Mouse (Mus musculus) G1E (cell line): ENCODE measurements around the gene Trib3. TPM values are rescaled to one million over a fixed set of nuclear protein-coding genes. Genes with fewer than 3 reads are reported as not detected.
A peak's percentile ranks its signal among the peaks of the same experiment; 100 is the strongest.

Experiments used
- ATAC-seq: 2 replicates; pipeline ENCODE4 v1.8.0; 2016; ENCODE audit warnings: mild to moderate bottlenecking; ENCODE audit not compliant: insufficient number of reproducible peaks, poor library complexity, low FRiP score, severe bottlenecking; ENCODE audit errors: extremely low read depth
- DNase-seq: peaks from one replicate; pipeline ENCODE4 v3.0.0; 2012; ENCODE audit warnings: low spot score
- H3K27me3 ChIP-seq: 2 replicates; pipeline ENCODE4 v1.6.1; 2012; ENCODE audit warnings: mild to moderate bottlenecking, low read length, inconsistent platforms; ENCODE audit not compliant: insufficient read depth
- H3K36me3 ChIP-seq: replicated peaks from 2 replicates; pipeline ENCODE3; 2012; ENCODE audit warnings: mild to moderate bottlenecking, inconsistent platforms
- H3K4me1 ChIP-seq: 2 replicates; pipeline ENCODE4 v1.6.1; 2012; ENCODE audit warnings: low read depth, low read length, inconsistent platforms, mixed read lengths; ENCODE audit not compliant: insufficient read depth
- H3K4me3 ChIP-seq: 2 replicates; pipeline ENCODE4 v1.5.1; 2012; ENCODE audit warnings: low read depth, mild to moderate bottlenecking, inconsistent platforms, low read length, moderate library complexity, mixed read lengths
- H3K9me3 ChIP-seq: replicated peaks from 2 replicates; pipeline ENCODE4 v1.6.1; 2012; ENCODE audit warnings: inconsistent platforms
- CTCF ChIP-seq: IDR thresholded peaks from 2 replicates; pipeline ENCODE4 v1.5.1; 2012; ENCODE audit warnings: low read depth, low read length, inconsistent platforms, mixed read lengths
- GATA1 ChIP-seq: IDR thresholded peaks from 2 replicates; pipeline ENCODE4 v1.6.1; 2012; ENCODE audit warnings: borderline replicate concordance, low read length, inconsistent platforms, mixed read lengths
- GATA2 ChIP-seq: IDR thresholded peaks from 2 replicates; pipeline ENCODE4 v1.6.1; 2012; ENCODE audit warnings: low read depth, low read length, inconsistent platforms, borderline replicate concordance
- POLR2AphosphoS5 ChIP-seq: IDR thresholded peaks from 2 replicates; pipeline ENCODE4 v1.6.1; 2012; ENCODE audit warnings: low read depth, low read length, inconsistent platforms; ENCODE audit not compliant: insufficient replicate concordance
- TAL1 ChIP-seq: conservative IDR thresholded peaks from 2 replicates; pipeline ENCODE4 v1.6.1; 2012; ENCODE audit warnings: low read depth, low read length, inconsistent platforms, mixed read lengths
- polyA plus RNA-seq: library from polyadenylated mRNA; stranded (reverse); fragments of >175 nt; gene quantifications from 2 replicates; pipeline ENCODE4 v1.2.3, GENCODE M21; 2012
- total RNA-seq, 2 experiments: library from RNA; stranded (forward) in 1 of 2; stranded (reverse) in 1 of 2; fragments of 200-1000 nt in 1 of 2; fragments of >200 nt in 1 of 2; fragmentation: Nextera tagmentation in 1 of 2; gene quantifications; 2 replicates each; pipeline ENCODE4 v1.2.3; 2014 to 2017

Gene Trib3
- total RNA-seq (2014; fragmentation: Nextera tagmentation) (24.5 and 25.0 TPM in 2 replicates), total RNA-seq (2017) (1.9 and 2.1 TPM in 2 replicates), polyA plus RNA-seq (17.8 and 24.9 TPM in 2 replicates)

DNA sequence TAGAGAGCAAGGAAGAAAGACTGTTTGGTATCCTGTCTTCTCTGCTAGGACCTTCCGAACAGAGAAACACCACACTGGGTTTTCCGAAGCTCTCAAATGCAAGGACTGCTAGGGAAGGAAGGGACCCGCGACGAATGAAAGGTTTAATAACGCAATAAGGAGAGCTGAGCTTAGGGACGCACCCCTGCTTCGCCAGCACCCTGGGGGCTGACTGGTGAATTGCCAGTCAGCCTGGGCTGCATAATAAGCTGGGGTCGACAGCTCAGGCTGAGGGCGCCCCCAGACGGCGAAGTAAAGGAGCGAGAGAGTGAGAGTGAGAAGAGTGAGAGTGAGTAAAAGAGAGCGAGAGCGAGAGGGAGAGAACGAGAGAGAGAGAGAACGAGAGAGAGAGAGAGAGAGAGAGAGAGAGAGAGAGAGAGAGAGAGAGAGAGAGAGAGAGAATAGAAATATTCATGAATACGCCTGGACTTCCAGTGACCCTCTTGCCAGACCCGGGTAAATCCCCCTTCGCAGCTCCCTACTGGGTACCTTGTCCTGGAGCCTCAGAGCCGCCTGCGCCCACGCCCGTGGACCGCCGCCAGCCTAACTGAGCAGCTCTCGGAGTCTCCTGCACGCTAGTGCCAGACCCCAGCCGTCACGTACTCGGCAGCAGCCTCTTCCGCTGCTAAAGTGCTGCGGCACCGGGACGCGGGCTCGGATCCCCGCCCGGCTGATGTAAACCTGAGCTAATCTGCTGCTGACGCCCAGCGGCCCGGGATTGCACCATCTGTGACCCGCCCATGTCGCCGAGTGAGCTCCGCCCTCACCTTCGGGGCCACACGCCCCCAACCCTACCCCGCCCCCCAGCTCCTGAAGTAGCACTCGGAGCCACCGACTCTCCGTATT lies at the start of gene Trib3:
Gene Trib3, minus strand, starts transcription at position 704 of the 885 bp plus-strand sequence.
- peaks cover 36% of the 10 kb centered on the region for H3K36me3 ChIP-seq
- peak within 1 kb of the TSS; percentile 82 for H3K4me3 ChIP-seq
- no peaks in the 10 kb centered on the region for H3K9me3 ChIP-seq
- H3K4me1 ChIP-seq, result peaks cover 67% of the 10 kb centered on the region
- DNase-seq, result peak; percentile 83
- TF ChIP-seq CTCF, result peak; percentile 14; the same call in 1 of the 2 replicates
- TF ChIP-seq TAL1, result no peak
- no peaks in the 10 kb centered on the region for H3K27me3 ChIP-seq
- ATAC-seq, result peak; percentile 52

GRCm38 (mm10) chr2:152393225-152394017 lies 49.6 kb upstream of the Trib3 start:
- TF ChIP-seq GATA1 (no peak), CTCF (no peak), GATA2 (no peak), POLR2AphosphoS5 (no peak), TAL1 (no peak)
- H3K4me3 ChIP-seq, result no peak overlapping the region; the same call in 1 of the 2 replicates
- no peak for ATAC-seq
- peaks cover 22% of the 10 kb centered on the region for H3K27me3 ChIP-seq
- H3K36me3 ChIP-seq, result peaks cover 22% of the 10 kb centered on the region
- DNase-seq, result no peak
- H3K4me1 ChIP-seq, result peaks cover 34% of the 10 kb centered on the region
- peaks cover 20% of the 10 kb centered on the region for H3K9me3 ChIP-seq

GRCm38 (mm10) chr2:152392786-152393185 lies 49.0 kb upstream of the Trib3 start:
- DNase-seq, result peak; percentile 54
- Histone ChIP-seq H3K27me3 (peaks cover 22% of the 10 kb centered on the region), H3K4me1 (peaks cover 32% of the 10 kb centered on the region), H3K36me3 (peaks cover 22% of the 10 kb centered on the region), H3K4me3 (no peak overlapping the region), H3K9me3 (peaks cover 16% of the 10 kb centered on the region)
- no peak for ATAC-seq
- TF ChIP-seq GATA1, result no peak
- TF ChIP-seq GATA2, result no peak
- TF ChIP-seq CTCF, result peak; percentile 24; the same call in 1 of the 2 replicates

- Histone ChIP-seq H3K4me3 (no peak overlapping the region), H3K27me3 (peaks cover 17% of the 10 kb centered on the region; the same call in 1 of the 2 replicates), H3K9me3 (peaks cover 4% of the 10 kb centered on the region; the same call in 1 of the 2 replicates), H3K4me1 (peaks cover 6% of the 10 kb centered on the region), H3K36me3 (no peaks in the 10 kb centered on the region)
- TF ChIP-seq TAL1, result no peak
- no peak for TF ChIP-seq CTCF
- no peak for TF ChIP-seq GATA1
- no peak for TF ChIP-seq GATA2
- no peak for TF ChIP-seq POLR2AphosphoS5
- DNase-seq, result no peak
- no peak for ATAC-seq
Observed at GRCm38 (mm10) chr2:152384191-152384590, 40.4 kb upstream of the Trib3 start.

DNA sequence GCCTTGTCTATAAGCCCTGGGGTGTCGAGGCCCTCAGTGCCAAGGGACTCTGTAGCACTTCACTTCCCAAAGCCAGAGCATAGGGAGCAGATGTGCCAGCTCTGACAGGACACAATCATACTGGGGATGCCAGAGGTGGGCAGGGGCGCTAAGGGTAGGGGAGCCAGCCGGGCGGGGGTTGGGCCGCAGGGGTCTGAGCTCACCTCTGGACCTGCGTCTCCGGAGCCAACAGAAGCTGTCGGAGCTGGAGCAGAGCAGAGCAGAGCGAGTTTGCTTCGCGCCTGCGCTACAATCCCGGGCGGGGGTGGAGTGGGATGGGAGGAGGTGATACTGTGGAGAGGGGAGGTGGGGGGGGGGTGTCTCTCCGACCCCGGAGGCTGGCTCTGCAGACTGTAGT lies 32.5 kb upstream of the Trib3 start, which contains the start of gene Nrsn2:
Gene Nrsn2, minus strand, starts transcription at position 294 of the 397 bp plus-strand sequence.
- H3K9me3 ChIP-seq, result no peaks in the 10 kb centered on the region
- H3K4me3 ChIP-seq, result no peak within 1 kb of the TSS
- ATAC-seq, result no peak
- peaks cover 45% of the 10 kb centered on the region for H3K27me3 ChIP-seq
- H3K4me1 ChIP-seq, result peaks cover 13% of the 10 kb centered on the region
- DNase-seq, result no peak
- TF ChIP-seq POLR2AphosphoS5 (no peak), GATA2 (no peak), GATA1 (no peak), CTCF (no peak)
- H3K36me3 ChIP-seq, result no peaks in the 10 kb centered on the region

DNA sequence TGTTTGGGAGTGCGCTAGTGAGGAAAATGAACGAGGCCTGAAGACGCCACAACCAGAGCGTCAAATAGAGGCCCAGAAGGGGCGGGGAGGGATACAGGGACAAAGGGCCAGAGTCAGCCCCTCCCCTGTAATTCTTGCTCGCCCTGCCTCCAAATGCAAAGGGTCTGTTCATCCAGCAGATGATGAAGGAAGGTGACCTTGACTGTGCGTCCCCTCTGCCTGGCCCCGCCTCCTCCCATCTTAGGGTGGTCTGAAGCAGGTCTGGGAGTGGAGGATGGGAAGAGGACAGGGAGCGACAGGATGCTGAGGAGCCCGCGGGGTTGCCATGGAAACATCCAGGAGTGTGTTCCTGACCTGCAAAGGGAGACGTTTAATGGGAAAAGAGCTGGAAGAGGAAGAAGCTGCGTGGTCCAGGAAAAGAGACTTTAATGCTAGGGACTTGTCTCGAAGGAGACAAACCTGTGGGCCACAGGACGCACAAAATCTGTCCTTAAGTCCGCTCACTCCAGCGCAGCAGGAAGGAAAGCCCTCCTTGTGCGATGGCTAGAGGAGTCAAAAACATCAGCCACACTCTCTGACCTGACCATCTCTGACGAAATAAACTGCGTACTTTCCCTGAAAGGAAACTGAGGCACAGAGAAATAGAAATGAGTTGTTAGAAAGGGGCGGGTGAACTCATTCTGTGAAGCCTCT lies 32.0 kb upstream of the Trib3 start:
- ATAC-seq (no peak), DNase-seq (no peak)
- TF ChIP-seq TAL1 (no peak), GATA2 (no peak), CTCF (no peak), GATA1 (no peak), POLR2AphosphoS5 (no peak)
- no peak overlapping the region for H3K4me3 ChIP-seq
- no peaks in the 10 kb centered on the region for H3K36me3 ChIP-seq
- peaks cover 45% of the 10 kb centered on the region for H3K27me3 ChIP-seq
- H3K4me1 ChIP-seq, result peaks cover 13% of the 10 kb centered on the region
- H3K9me3 ChIP-seq, result no peaks in the 10 kb centered on the region
